Mouse (Mus musculus): ENCODE measurements around the gene Apcs. TPM values are rescaled to one million over a fixed set of nuclear protein-coding genes. Genes with fewer than 3 reads are reported as not detected.

Gene Apcs
- not detected in 2 replicates for polyA plus RNA-seq (2012)

DNA sequence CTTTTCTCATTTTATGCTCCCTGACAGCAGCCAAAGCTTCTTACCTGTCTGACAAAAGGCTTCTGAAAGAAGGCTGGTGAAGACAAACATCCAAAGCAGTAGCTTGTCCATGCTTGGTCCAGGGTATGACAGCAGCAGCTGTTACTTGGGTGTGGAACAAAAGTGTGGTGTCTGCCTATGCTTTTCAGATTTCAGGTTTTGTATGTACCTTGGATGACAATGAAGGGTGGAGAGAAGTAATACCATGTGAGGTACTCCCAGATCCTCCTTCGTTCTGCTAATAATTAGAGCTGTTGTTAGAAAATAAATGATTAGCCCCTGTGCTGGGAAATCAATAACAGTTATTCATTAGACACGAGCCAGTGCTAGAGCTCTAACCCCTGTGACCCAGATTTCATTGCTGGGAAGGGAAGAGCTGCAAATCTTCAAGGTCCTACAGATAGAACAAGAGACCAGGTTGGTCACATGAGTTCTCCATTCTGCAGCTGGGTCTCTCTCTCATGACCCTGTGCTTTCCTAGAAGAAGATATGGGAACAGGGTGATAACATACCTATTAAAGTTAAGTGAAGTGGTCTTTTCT lies at the start of gene Apcs:
Gene Apcs (minus strand): TSS at position 265 of the 581 bp plus-strand sequence.
- TF ChIP-seq GATA1 (IDR thresholded peaks at IDR 0.05; ENCODE audit: low read length), result no peak

DNA sequence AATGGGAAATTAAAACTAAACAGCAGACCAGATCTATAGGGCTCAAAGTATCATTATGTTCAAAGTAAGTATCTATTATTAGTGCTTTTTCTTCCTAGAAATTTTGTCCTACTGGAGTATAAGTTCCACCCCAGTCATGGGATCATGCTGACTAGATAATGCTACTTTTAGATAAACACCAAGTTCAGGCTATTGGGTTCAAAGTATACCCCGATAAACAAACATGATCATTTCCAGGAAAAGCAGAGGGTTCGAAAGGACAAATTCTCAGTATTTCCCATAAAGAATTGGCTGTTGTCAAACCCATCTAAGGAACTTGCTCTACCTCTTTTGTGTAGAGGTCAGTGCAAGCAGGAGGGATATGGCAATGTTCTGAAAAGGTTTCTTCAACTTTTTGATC lies 37.4 kb upstream of the Apcs start:
- no peak for TF ChIP-seq GATA1 (IDR thresholded peaks at IDR 0.05; ENCODE audit: low read length)

DNA sequence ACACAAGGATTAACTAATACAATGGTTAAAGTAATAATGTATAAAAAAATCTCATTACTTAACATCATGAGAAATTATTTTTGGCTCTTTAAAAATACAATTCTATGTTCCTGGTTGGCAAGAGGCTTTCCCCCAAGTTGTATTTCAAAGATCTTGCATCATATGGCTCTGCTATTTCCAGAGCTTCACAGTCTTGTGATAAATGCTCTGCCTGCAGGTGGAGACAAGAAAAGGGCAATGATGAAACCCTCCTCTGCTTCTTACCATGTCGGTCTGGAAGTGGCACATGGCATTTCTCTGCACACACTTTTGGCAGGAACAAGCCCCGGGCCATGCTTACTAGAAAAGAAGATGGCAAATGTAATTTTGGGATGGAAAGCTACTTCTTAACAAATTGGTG lies 23.6 kb upstream of the Apcs start:
- no peak for TF ChIP-seq GATA1 (IDR thresholded peaks at IDR 0.05; ENCODE audit: low read length)

DNA sequence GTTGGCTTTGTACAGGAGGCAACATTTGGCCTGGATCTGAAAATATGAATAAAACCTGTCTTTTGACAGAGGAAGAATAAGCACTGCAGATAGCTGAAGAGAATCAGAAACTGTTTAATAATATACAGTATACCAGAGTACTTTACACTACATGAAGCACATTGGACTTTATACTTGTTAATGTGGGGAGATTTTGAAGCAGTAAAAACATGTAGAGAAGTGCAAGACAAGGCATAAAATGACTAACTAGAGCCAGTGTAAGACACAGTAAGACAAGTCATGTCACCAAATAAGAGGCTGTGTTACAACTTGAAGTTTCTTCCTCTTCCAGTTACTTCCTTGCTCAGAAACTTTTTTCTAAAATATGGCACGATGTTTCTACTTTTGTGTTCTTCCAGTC lies 22.3 kb upstream of the Apcs start:
- no peak for TF ChIP-seq GATA1 (IDR thresholded peaks at IDR 0.05; ENCODE audit: low read length)

DNA sequence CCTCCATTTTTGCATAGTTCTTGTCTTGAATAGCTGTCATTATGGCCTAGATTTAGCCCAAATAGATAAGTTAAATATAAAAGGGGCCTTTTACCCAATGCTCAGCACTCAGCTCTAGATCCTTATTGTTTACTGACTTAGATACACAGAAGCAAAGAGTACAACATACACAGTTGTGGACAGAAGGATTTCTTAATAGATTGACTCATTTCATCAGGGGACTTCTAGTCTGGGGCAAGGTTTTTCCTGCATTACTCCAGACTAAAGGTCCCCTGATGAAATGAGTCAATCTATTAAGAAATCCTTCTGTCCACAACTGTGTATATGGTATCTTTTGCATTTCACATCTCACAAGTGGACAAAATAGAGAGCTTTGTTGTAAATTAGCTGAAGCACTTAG lies 8.5 kb upstream of the Apcs start:
- no peak for TF ChIP-seq GATA1 (IDR thresholded peaks at IDR 0.05; ENCODE audit: low read length)

DNA sequence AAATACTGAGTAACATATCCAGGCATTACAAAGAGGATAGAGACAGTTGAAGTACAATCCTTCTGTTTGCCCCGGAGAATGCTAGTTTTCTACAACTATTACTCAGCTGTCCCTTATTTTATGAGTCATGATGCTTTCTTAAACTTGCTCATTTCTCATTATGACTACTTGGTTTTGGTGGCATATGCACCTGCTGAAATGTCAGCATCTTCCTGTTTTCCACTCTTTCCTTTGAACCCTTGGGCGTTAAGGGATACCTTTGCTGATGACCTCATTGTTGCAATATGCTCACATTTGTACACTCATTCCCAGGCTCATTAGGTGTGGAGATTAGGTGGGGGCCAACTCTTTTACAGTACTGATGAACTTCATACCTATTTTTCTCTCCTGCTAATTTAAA lies 594 bp upstream of the Apcs start:
- no peak for TF ChIP-seq GATA1 (IDR thresholded peaks at IDR 0.05; ENCODE audit: low read length)

DNA sequence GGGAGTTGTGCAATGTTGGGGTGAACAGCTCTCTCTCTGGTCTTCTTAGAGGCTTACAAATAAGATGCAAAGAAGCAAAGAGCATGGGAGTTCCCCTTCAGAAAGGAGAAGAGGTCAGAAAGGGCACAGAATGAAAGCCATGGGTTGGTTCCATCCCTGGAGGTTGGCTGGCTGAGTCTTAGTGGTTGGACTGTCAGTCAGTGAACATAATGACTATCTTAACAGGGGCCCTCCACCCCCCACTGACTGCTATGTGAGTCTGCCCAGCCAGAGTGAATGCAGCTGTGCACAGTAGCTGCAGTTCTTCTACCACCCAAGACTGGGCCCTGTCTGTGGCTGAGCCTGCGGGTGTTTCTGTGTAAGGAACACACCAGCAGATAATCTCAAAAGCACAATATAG lies 18.2 kb downstream of the Apcs start:
- TF ChIP-seq GATA1 (IDR thresholded peaks at IDR 0.05; ENCODE audit: low read length), result no peak

DNA sequence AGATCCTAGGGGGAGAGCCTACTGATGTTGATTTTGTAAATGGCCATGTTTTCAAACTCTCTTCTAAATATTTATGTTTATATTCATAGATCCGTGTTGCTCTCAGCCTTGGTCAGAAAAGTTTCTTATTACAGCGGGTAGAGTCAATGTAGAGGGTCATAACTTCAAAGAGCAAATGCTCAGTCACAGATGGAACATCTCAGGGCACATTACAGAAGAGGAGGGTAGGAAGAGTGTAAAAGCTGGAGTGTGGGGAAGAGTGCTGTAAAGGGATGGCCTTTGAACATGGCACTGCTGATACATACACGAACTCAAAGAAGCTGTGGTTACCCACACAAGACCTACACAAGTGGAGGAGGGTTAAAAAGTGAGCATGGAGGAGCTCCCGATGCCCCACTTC lies 19.6 kb downstream of the Apcs start:
- no peak for TF ChIP-seq GATA1 (IDR thresholded peaks at IDR 0.05; ENCODE audit: low read length)

DNA sequence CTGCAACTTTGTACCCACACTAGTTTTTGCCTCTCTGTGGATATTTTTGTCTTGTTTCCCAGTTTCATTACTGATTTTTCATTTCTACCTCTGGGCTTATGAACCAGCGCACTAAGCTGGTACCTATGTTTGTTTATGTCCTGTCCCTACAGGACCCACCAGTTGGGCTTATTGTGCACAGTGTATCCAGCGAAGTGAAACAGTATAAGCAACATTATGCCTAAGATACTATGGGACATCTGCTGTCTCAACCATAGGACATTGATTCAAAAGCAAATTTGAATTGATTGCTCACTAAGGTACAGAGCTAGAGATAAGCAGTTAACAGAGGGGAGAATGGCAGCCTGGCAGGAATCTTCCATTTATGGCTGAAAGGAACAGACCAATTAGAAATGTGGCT lies 46.7 kb downstream of the Apcs start:
- no peak for TF ChIP-seq GATA1 (IDR thresholded peaks at IDR 0.05; ENCODE audit: low read length)

DNA sequence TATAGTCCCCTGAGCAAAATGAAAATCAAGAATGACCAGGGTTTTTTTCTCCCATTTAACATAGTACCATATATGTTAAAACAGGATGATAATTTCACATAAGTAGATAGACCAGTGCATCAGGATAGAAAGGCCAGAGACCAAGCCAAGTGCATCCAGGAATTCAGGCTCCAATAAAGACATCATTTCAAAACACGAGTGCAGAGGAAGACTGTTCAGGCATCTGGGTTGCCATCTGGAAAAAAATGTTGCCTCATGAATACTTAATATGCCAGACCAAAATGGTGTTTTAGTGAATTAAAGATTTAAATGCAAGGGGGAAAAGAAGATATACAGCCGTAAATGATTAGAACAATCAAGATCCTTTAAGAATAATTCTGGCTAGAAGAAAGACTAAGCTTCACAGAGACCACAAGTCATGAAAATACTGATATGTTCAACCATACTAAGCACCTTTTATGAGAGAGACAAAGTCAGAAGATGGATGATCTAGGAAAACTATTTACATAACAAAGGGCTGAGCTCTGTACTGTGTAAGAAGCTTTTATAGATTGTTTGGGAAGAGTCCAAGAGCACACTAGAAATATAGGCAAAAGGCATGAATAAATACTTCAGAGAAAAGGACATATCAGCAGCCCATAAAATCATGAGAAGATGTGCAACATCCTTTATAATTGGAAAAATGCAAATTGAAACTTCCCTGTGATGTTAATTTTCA lies 47.6 kb downstream of the Apcs start:
- TF ChIP-seq GATA1 (IDR thresholded peaks at IDR 0.05; ENCODE audit: low read length), result no peak

Other genes starting within 250 kb of the Apcs start
- gene Crp, start 197.0 kb downstream of the Apcs start, polyA plus RNA-seq (2012), result not detected in 2 replicates
- not detected in 2 replicates for gene Olfr16, start 55.4 kb upstream of the Apcs start, polyA plus RNA-seq (2012)
- not detected in 2 replicates for gene Olfr1408, start 242.3 kb upstream of the Apcs start, polyA plus RNA-seq (2012)